Mouse (Mus musculus) CH12.LX (cell line): Measurements from ENCODE around the gene Grin2c. TPM values are rescaled to one million over a fixed set of nuclear protein-coding genes. Genes with fewer than 3 reads are reported as not detected.

Experiments used
- DNase-seq: peaks from one replicate; pipeline ENCODE4 v3.0.0-alpha.2; 2013; ENCODE audit errors: extremely low read depth
- H3K27ac ChIP-seq: 2 replicates; pipeline ENCODE4 v1.5.1; 2012; ENCODE audit warnings: low read depth, mild to moderate bottlenecking, control low read depth, moderate library complexity; ENCODE audit not compliant: insufficient read depth
- H3K27me3 ChIP-seq: replicated peaks from 2 replicates; pipeline ENCODE3; 2012; ENCODE audit warnings: inconsistent platforms
- H3K36me3 ChIP-seq, 2 experiments: replicated peaks in 1 of 2; 2 replicates each; pipeline versions ENCODE3 to v1.6.1; 2012; ENCODE audit warnings: inconsistent platforms in 1 of 2, low read length in 1 of 2, mild to moderate bottlenecking in 1 of 2, mixed read lengths in 1 of 2, moderate library complexity in 1 of 2; ENCODE audit not compliant: control insufficient read depth in 1 of 2, insufficient read depth in 1 of 2
- H3K4me1 ChIP-seq, 2 experiments: 2 replicates each; pipeline ENCODE4 v1.6.1; 2012; ENCODE audit warnings: inconsistent platforms in 1 of 2, moderate library complexity in 1 of 2; ENCODE audit not compliant: insufficient read depth in 2 of 2, control insufficient read depth in 1 of 2
- H3K4me2 ChIP-seq: 2 replicates; pipeline ENCODE4 v1.6.1; 2012; ENCODE audit warnings: low read depth, mild to moderate bottlenecking, control low read depth; ENCODE audit not compliant: poor library complexity, insufficient read depth, severe bottlenecking
- H3K4me3 ChIP-seq, 3 experiments: fragments of 150-350 bp in 1 of 3; sonication (generic) in 1 of 3; replicated peaks in 1 of 3; 2 replicates each; pipeline versions ENCODE3 to v1.5.1; 2011 to 2012; ENCODE audit warnings: low read depth in 2 of 3, low read length in 2 of 3, mild to moderate bottlenecking in 2 of 3, moderate library complexity in 2 of 3, control low read depth in 1 of 3, improper control_type of control experiment in 1 of 3, inconsistent platforms in 1 of 3, mixed read lengths in 1 of 3; ENCODE audit not compliant: poor library complexity in 1 of 3
- H3K79me2 ChIP-seq: replicated peaks from 2 replicates; pipeline ENCODE4 v1.6.1; 2012; ENCODE audit warnings: mild to moderate bottlenecking, moderate library complexity; ENCODE audit not compliant: control insufficient read depth, poor library complexity, insufficient read depth, severe bottlenecking; ENCODE audit errors: extremely low read depth
- H3K9ac ChIP-seq: 2 replicates; pipeline ENCODE4 v1.6.1; 2012; ENCODE audit warnings: low read depth, mild to moderate bottlenecking, control low read depth, moderate library complexity; ENCODE audit not compliant: insufficient read depth
- H3K9me3 ChIP-seq: replicated peaks from 2 replicates; pipeline ENCODE3; 2012; ENCODE audit warnings: low read length, inconsistent platforms, mixed read lengths
- BHLHE40 ChIP-seq: IDR thresholded peaks from 2 replicates; pipeline ENCODE4 v1.6.1; 2011; ENCODE audit warnings: mild to moderate bottlenecking, low read depth, low read length, improper control_type of control experiment
- ETS1 ChIP-seq: conservative IDR thresholded peaks from 2 replicates; pipeline ENCODE4 v1.6.1; 2012; ENCODE audit warnings: low read depth, mild to moderate bottlenecking, inconsistent platforms, low read length, improper control_type of control experiment, moderate library complexity
- HCFC1 ChIP-seq: IDR thresholded peaks from 2 replicates; pipeline ENCODE4 v1.6.1; 2012; ENCODE audit warnings: low read depth, mild to moderate bottlenecking, inconsistent platforms, low read length, improper control_type of control experiment
- IRF4 ChIP-seq: IDR thresholded peaks from 2 replicates; pipeline ENCODE4 v1.6.1; 2014; ENCODE audit warnings: low read depth, mild to moderate bottlenecking, inconsistent platforms, low read length, improper control_type of control experiment
- JUN ChIP-seq: IDR thresholded peaks from 2 replicates; pipeline ENCODE4 v1.6.1; 2011; ENCODE audit warnings: low read depth, mild to moderate bottlenecking, low read length, improper control_type of control experiment, moderate library complexity; ENCODE audit not compliant: insufficient read depth
- KAT2A ChIP-seq: IDR thresholded peaks from 2 replicates; pipeline ENCODE4 v1.6.1; 2012; ENCODE audit warnings: low read length, improper control_type of control experiment, inconsistent platforms; ENCODE audit not compliant: insufficient replicate concordance
- MAZ ChIP-seq: IDR thresholded peaks from 2 replicates; pipeline ENCODE4 v1.6.1; 2012; ENCODE audit warnings: low read depth, mild to moderate bottlenecking, inconsistent platforms, low read length, improper control_type of control experiment, moderate library complexity
- MEF2A ChIP-seq: IDR thresholded peaks from 2 replicates; pipeline ENCODE4 v1.6.1; 2014; ENCODE audit warnings: low read depth, mild to moderate bottlenecking, inconsistent platforms, low read length, improper control_type of control experiment, borderline replicate concordance
- MYC ChIP-seq: IDR thresholded peaks from 2 replicates; pipeline ENCODE4 v1.6.1; 2011; ENCODE audit warnings: low read depth, mild to moderate bottlenecking, improper control_type of control experiment, low read length
- NRF1 ChIP-seq: IDR thresholded peaks from 2 replicates; pipeline ENCODE4 v1.6.1; 2014; ENCODE audit warnings: low read depth, mild to moderate bottlenecking, inconsistent platforms, low read length, improper control_type of control experiment, moderate library complexity
- PAX5 ChIP-seq: IDR thresholded peaks from 2 replicates; pipeline ENCODE4 v1.6.1; 2012; ENCODE audit warnings: low read length, inconsistent platforms, mixed read lengths
- POLR2A ChIP-seq: IDR thresholded peaks from 2 replicates; pipeline ENCODE4 v1.6.1; 2011; ENCODE audit warnings: low read depth, mild to moderate bottlenecking, improper control_type of control experiment, low read length
- RCOR1 ChIP-seq: conservative IDR thresholded peaks from 2 replicates; pipeline ENCODE4 v1.6.1; 2012; ENCODE audit warnings: low read depth, mild to moderate bottlenecking, inconsistent platforms, low read length, improper control_type of control experiment
- SIN3A ChIP-seq: IDR thresholded peaks from 2 replicates; pipeline ENCODE4 v1.6.1; 2012; ENCODE audit warnings: low read length, improper control_type of control experiment, inconsistent platforms
- UBTF ChIP-seq: IDR thresholded peaks from 2 replicates; pipeline ENCODE4 v1.6.1; 2012; ENCODE audit warnings: low read depth, mild to moderate bottlenecking, inconsistent platforms, low read length, improper control_type of control experiment, moderate library complexity
- USF1 ChIP-seq: IDR thresholded peaks from 2 replicates; pipeline ENCODE4 v1.6.1; 2014; ENCODE audit warnings: low read depth, mild to moderate bottlenecking, inconsistent platforms, low read length, improper control_type of control experiment
- ZC3H11A ChIP-seq: IDR thresholded peaks from 2 replicates; pipeline ENCODE4 v1.6.1; 2012; ENCODE audit warnings: low read depth, mild to moderate bottlenecking, inconsistent platforms, low read length, improper control_type of control experiment
- ZKSCAN1 ChIP-seq: IDR thresholded peaks from 2 replicates; pipeline ENCODE4 v1.6.1; 2012; ENCODE audit warnings: low read depth, inconsistent platforms, low read length, improper control_type of control experiment, borderline replicate concordance
- ZMIZ1 ChIP-seq: IDR thresholded peaks from 2 replicates; pipeline ENCODE4 v1.6.1; 2012; ENCODE audit warnings: low read depth, mild to moderate bottlenecking, inconsistent platforms, low read length, improper control_type of control experiment
- ZNF384 ChIP-seq: IDR thresholded peaks from 2 replicates; pipeline ENCODE4 v1.6.1; 2012; ENCODE audit warnings: low read depth, low read length, improper control_type of control experiment, inconsistent platforms
- dilution Hi-C: fragments of 300-500 bp; cut with MboI; formaldehyde crosslinking; loops from 2 replicates; pipeline ENCODE4 v1.14.3; 2020; ENCODE audit warnings: low sequenced_read_pairs; ENCODE audit not compliant: extremely low pct_unique_long_range_greater_than_20kb, extremely low pct_ligation_motif_present
- in situ Hi-C: fragments of 300-500 bp; cut with MboI; formaldehyde crosslinking; loops from 3 replicates; pipeline ENCODE4 v1.14.3; 2019; ENCODE audit warnings: low sequenced_read_pairs, low pct_ligation_motif_present, low pct_unique_long_range_greater_than_20kb, mixed read lengths
- polyA plus RNA-seq: library from polyadenylated mRNA; unstranded; fragments of >175 nt; gene quantifications from 2 replicates; pipeline ENCODE4 v1.2.1, GENCODE M21; 2012; ENCODE audit warnings: low read depth; ENCODE audit not compliant: insufficient read length
- total RNA-seq, 2 experiments: library from RNA; depleted of rRNA; stranded (reverse); fragments of 300-350 nt in 1 of 2; fragments of >200 nt in 1 of 2; gene quantifications; 2 replicates each; pipeline ENCODE4 v1.2.3; 2012 to 2014

Gene Grin2c
- total and polyA plus RNA-seq, 3 experiments: 0.04 TPM; not detected in 2

DNA sequence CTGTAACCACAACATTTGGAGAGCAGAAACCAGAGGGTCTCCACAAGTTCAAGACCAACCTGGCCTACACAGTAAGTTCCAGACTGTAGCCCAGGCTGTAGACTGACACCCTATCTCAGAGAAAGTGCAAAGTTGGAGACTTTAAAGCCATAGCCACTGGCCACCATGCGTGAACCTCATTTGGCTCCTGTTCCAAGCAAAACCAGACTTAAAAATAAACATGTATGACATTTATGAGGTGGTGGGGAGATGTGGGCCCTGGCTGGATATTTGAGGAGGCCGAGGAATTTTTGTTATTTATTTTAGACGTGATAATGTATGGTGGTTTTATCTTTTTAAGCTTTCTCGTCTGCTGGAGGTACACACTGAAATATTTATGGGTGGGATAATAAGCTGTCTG is 7.9 kb downstream of the Grin2c start:
- no peak overlapping the region for H3K4me3 ChIP-seq
- H3K79me2 ChIP-seq: no peaks in the 10 kb centered on the region
- H3K4me2 ChIP-seq: no peak overlapping the region
- H3K27ac ChIP-seq: no peak overlapping the region
- H3K27me3 ChIP-seq: peaks cover 24% of the 10 kb centered on the region
- no peaks in the 10 kb centered on the region for H3K36me3 ChIP-seq
- peaks cover 6% of the 10 kb centered on the region for H3K9me3 ChIP-seq
- dilution Hi-C loops (no loop called here), in situ Hi-C loops (no loop called here)
- no peaks in the 10 kb centered on the region for H3K4me1 ChIP-seq
- no peak overlapping the region for H3K9ac ChIP-seq
- TF ChIP-seq IRF4 (no peak), MYC (no peak), SIN3A (no peak), RCOR1 (no peak), ZC3H11A (no peak), MEF2A (no peak), KAT2A (no peak), MAZ (no peak), ZNF384 (no peak), PAX5 (no peak), UBTF (no peak), HCFC1 (no peak), POLR2A (no peak), NRF1 (no peak), ZMIZ1 (no peak), JUN (no peak), BHLHE40 (no peak)
- DNase-seq: no peak

DNA sequence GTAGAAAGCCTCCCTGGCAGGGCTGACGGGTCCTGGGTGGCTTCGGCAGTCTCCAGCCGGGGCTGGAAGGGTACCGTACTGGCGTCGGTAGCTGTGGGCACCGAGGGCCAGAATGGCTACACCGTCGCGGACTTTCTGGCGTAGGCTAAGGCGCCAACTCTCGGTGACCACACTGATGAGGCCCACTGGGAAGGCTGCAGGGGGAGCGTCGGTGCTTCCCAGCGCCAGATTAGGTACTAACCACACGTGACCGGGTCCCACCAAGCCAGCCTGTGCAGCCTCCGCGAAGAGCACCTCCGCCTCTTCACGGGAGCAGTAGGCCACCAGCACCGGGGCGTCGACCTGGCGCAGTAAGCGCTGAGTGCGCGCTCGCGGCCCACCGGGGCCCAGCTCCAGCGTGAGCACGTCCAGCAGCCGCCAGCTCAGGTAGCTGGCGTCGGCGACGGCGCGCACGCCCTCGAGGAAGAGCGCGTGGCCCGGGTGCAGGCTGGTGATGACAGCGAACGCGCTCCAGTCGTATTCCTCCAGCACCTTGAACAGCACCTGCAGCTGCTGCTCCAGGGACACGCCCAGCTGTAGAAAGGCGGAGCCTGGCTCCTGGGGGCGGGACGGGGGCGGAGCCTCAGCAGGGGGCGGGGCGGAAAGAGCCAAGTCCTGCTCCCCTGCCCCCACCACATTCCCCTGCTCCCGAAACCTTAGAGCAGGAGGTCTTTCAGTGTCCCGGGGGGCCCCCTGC is 9.1 kb downstream of the Grin2c start:
- no peaks in the 10 kb centered on the region for H3K36me3 ChIP-seq
- in situ Hi-C loops (no loop called here), dilution Hi-C loops (no loop called here)
- TF ChIP-seq USF1 (no peak), SIN3A (no peak), ETS1 (no peak), IRF4 (no peak), ZKSCAN1 (no peak), MYC (no peak)
- no peaks in the 10 kb centered on the region for H3K79me2 ChIP-seq
- no peak overlapping the region for H3K4me3 ChIP-seq
- peaks cover 24% of the 10 kb centered on the region for H3K27me3 ChIP-seq
- no peak for DNase-seq
- no peak overlapping the region for H3K27ac ChIP-seq
- no peak overlapping the region for H3K4me2 ChIP-seq
- H3K9ac ChIP-seq: no peak overlapping the region
- H3K4me1 ChIP-seq: 0 out of 4 replicates have a peak, but pooled peaks cover 0 to 3% of the 10 kb centered on the region in 2 experiments
- peaks cover 6% of the 10 kb centered on the region for H3K9me3 ChIP-seq
